Mouse (Mus musculus): ENCODE data around the gene Cct4. TPM values are rescaled to one million over a fixed set of nuclear protein-coding genes. Genes with fewer than 3 reads are reported as not detected.
A peak's percentile ranks its signal among the peaks of the same experiment; 100 is the strongest.

Cct4 gene
- total and polyA plus RNA-seq, 3 experiments: 387 to 567 (median 552) TPM

DNA sequence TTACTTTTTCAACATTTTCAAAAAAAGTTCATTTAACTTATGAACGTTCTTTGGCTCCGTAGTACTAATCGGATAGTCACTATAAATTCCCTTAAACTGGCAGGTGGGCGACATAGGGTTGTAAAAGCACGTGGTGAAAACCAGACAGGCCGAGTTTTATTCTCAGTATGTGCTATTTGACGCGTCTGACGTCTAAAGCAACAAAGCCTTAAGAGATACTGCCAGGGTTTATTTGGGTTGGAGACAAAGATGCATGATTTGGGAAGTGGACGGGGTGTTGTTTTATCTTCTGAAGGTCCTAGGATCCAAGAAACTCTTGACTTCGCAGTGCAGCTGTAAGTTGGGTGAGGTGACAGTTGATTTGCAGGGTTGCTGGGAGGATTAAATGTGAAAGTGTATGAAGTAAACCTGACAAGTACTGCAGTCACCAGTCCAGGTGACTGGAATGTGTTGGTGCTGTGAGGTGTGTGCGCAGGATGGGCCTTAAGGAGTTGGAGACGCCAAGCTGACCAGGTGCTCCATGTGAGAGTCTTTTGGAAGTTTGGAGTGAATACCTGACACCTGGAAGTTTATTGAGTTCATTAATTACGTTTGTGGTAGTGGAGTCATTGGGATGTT is 1.0 kb downstream of the Cct4 start:
- TF ChIP-seq POLR2AphosphoS2 (IDR thresholded peaks at IDR 0.05; ENCODE audit: low read length) (no peak), TCF12 (IDR thresholded peaks at IDR 0.05; ENCODE audit: low read depth, low read length) (no peak), KAT2A (conservative IDR thresholded peaks at IDR 0.05; ENCODE audit: low read depth, low read length) (no peak), ETS1 (IDR thresholded peaks at IDR 0.05; ENCODE audit: low read depth, low read length) (no peak), SMC3 (IDR thresholded peaks at IDR 0.05; ENCODE audit: low read depth, low read length) (no peak), UBTF (IDR thresholded peaks at IDR 0.05; ENCODE audit: borderline replicate concordance, insufficient read depth, low read depth, low read length) (no peak), ELF1 (IDR thresholded peaks at IDR 0.05; ENCODE audit: low read depth, low read length) (no peak), USF1 (IDR thresholded peaks at IDR 0.05; ENCODE audit: low read depth, low read length) (no peak), ZC3H11A (IDR thresholded peaks at IDR 0.05; ENCODE audit: low read depth, low read length) (no peak), BHLHE40 (IDR thresholded peaks at IDR 0.05; ENCODE audit: borderline replicate concordance, low read depth, low read length) (no peak), TBP (IDR thresholded peaks at IDR 0.05; ENCODE audit: low read depth, low read length) (no peak), MYC (IDR thresholded peaks at IDR 0.05; ENCODE audit: low read depth, low read length) (peak; percentile 39; the same call in 1 of the 2 replicates), NELFE (IDR thresholded peaks at IDR 0.05; ENCODE audit: low read depth, low read length) (no peak), MEF2A (IDR thresholded peaks at IDR 0.05; ENCODE audit: extremely low read depth, insufficient replicate concordance, low read depth, low read length, poor library complexity, severe bottlenecking) (no peak), MYB (IDR thresholded peaks at IDR 0.05; ENCODE audit: low read depth, low read length) (peak; percentile 24; the same call in 1 of the 2 replicates), HCFC1 (IDR thresholded peaks at IDR 0.05; ENCODE audit: low read depth, low read length) (0 out of 2 replicates have a peak, but pooled peaks have one; percentile 31), MAFK (IDR thresholded peaks at IDR 0.05; ENCODE audit: borderline replicate concordance, low read depth, low read length) (no peak), MAZ (IDR thresholded peaks at IDR 0.05; ENCODE audit: low read depth, low read length) (no peak), EP300 (IDR thresholded peaks at IDR 0.05; ENCODE audit: low read depth in 1 of 2, low read length in 2 of 2) (0 out of 4 replicates have a peak, but pooled peaks of 1 of the 2 experiments have one; percentile 7), MXI1 (IDR thresholded peaks at IDR 0.05; ENCODE audit: low read depth, low read length) (peak; percentile 84), ZMIZ1 (IDR thresholded peaks at IDR 0.05; ENCODE audit: low read depth, low read length) (0 out of 2 replicates have a peak, but pooled peaks have one; percentile 44), CHD2 (IDR thresholded peaks at IDR 0.05; ENCODE audit: low read length) (no peak), GABPA (IDR thresholded peaks at IDR 0.05; ENCODE audit: low read depth, low read length) (no peak), SIN3A (IDR thresholded peaks at IDR 0.05; ENCODE audit: low read length) (peak; percentile 53; the same call in 1 of the 2 replicates)
- peak overlapping the region; percentile 75 for H3K27ac ChIP-seq (ENCODE audit: control insufficient read depth, low read depth, low read length)

More for the DNA sequence above, 1.0 kb downstream of the Cct4 start:
- peak overlapping the region; percentile 85 to 96 for H3K4me3 ChIP-seq (ENCODE audit: control insufficient read depth in 1 of 2, insufficient read depth in 1 of 2, low read depth in 2 of 2, low read length in 2 of 2)
- H3K9ac ChIP-seq (ENCODE audit: control insufficient read depth, low read depth, low read length, poor library complexity, severe bottlenecking): peak overlapping the region; percentile 96
- peak; percentile 59 for DNase-seq (ENCODE audit: low read depth, low spot score)
- peaks cover 8% of the 10 kb centered on the region in 2 experiments; a peak in 2 of 4 replicates for H3K4me1 ChIP-seq (ENCODE audit: control insufficient read depth in 1 of 2, insufficient read depth in 2 of 2, low read length in 2 of 2)
- H3K79me2 ChIP-seq (ENCODE audit: control insufficient read depth, insufficient read depth, low read length, poor library complexity): peaks cover 42% of the 10 kb centered on the region
- H3K36me3 ChIP-seq (ENCODE audit: control insufficient read depth in 1 of 2, insufficient read depth in 2 of 2, low read length in 2 of 2): peaks cover 36 to 41% of the 10 kb centered on the region in 2 experiments
- no peaks in the 10 kb centered on the region for H3K27me3 ChIP-seq (ENCODE audit: control insufficient read depth in 1 of 2, insufficient read depth in 2 of 2, low read length in 2 of 2)
- H3K9me3 ChIP-seq (replicated peaks; ENCODE audit: insufficient read depth, low read length): no peaks in the 10 kb centered on the region

All from MEL (cell line).